Mouse (Mus musculus) fat pad, adult 2 months (tissue): ENCODE results near the gene Bbof1.
A peak's percentile ranks its signal among the peaks of the same experiment; 100 is the strongest.

Source experiments
- DNase-seq: peaks from one replicate; pipeline ENCODE4 v3.0.0-alpha.2; 2011; ENCODE audit warnings: low read depth, low spot score; ENCODE audit errors: extremely low read depth

Bbof1 gene

DNA sequence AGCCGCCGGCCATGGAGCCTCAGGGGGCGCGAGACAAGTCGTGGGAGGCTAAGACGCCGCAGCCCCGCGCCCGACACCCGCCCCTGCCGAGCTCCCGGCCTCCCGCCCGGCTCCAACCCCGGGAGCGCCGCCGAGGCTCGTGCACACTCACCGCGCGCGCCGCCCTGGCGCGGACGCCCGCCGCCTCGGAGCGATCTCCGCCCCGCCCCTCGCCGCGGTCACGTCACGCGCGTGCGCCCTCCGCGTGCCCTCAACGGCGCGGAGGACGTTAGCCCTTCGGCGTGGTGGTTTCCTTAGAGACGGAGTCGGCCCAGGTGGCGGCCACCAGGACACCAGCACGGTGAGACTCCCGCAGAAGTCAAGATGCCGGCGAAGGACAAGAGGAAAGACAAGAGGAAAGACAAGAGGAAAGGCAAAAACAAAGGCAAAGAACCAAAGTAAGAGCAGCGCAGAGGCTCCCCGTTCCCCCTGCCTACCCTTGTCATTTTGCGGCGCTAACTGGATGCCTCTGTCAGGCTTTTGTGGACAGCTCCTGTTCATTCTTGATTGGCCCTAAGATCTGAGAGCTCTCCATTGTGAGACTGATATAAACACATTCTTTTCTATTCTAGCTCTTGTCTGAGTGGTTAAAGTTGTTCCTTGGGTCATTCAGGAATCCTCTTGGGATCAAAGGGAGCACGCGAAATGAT is at the start of gene Bbof1, which contains the start of gene Entpd5:
Gene Bbof1, plus strand, starts transcription at position 253 of the 689 bp plus-strand sequence.
Gene Entpd5, minus strand, starts transcription at position 211 of the 689 bp plus-strand sequence.
- DNase-seq: no peak

DNA sequence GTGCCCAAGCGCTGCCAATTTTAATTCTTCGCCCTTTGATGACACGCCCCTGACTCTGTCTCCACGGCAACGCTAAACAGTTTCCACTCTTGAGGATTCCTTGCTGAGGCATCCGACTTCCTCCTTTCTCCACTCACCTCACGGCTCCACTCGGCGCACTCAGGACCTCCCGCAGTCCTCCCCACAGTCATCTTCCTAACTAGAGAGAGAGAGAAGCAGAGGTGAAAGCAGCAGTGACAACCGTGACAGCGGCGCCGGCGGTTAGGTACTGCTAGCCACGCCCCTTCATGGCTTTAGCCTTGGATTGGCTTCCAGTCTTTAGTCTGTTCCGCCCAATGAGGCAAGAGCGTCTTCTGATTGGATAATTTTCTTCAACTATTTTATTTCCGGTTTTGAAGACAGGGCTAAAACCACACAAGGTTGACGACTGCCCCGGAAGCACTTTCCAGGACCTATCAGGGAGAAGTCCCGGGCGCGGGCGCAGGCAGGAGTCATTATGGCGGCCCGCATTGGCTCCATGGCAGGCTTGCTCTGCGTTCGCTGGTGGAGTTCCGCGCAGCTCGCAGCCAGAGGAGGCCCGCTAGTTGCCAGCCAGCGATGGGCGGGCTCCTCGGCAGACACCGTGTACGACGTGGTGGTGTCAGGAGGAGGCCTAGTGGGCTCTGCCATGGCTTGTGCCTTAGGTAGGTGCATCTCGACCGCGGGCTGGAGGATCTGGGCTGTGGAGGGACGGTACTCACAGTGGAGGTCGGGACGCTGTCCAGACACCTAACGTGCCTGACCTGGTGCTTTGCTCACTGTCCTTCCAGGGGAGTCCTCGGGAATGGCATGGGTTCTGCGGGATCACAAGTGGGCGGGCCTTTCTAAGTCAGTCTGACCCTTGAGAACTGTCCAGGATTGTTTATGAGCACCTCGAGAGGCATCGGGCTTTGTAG is 47.0 kb upstream of the Bbof1 start, which contains the start of the genes Coq6 and Fam161b:
Gene Coq6, plus strand, starts transcription at position 103 of the 935 bp plus-strand sequence.
Gene Fam161b, minus strand, starts transcription at position 279 of the 935 bp plus-strand sequence.
- DNase-seq: peak; percentile 94

- DNase-seq: peak; percentile 72
These were observed 46.0 kb upstream of the Bbof1 start for GRCm38 (mm10) chr12:84362872-84363271.

GRCm38 (mm10) chr12:84364291-84364690 is 44.6 kb upstream of the Bbof1 start:
- DNase-seq: no peak

GRCm38 (mm10) chr12:84365137-84365536 is 43.7 kb upstream of the Bbof1 start:
- peak; percentile 95 for DNase-seq

GRCm38 (mm10) chr12:84366971-84367370 is 41.9 kb upstream of the Bbof1 start:
- DNase-seq: no peak

GRCm38 (mm10) chr12:84371647-84372046 is 37.2 kb upstream of the Bbof1 start:
- DNase-seq: no peak

- no peak for DNase-seq
These were observed 34.9 kb upstream of the Bbof1 start for GRCm38 (mm10) chr12:84373831-84374481.

GRCm38 (mm10) chr12:84382369-84382768 is 26.5 kb upstream of the Bbof1 start:
- no peak for DNase-seq

- DNase-seq: peak; percentile 99
These were observed 24.2 kb upstream of the Bbof1 start for GRCm38 (mm10) chr12:84384644-84385081.

DNA sequence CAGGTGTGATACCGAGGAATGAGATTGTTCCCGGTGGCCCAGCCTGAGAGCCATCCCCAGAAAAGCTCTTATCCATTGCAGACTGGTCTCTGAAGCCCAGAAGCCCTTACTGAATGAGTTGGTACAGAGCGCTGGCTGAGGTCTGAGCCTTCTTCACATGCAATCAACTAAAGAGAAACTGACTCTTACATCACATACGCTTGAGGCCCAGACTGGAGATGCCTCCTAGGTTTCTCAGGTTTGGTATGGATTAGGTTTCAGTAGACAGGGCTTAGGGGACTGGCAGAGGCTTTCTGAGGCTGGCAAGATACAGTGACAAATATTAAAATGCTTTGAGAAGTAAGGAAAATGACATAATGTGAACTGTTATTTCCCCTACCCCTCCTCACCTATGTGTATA is 23.5 kb upstream of the Bbof1 start:
- peak; percentile 97 for DNase-seq

DNA sequence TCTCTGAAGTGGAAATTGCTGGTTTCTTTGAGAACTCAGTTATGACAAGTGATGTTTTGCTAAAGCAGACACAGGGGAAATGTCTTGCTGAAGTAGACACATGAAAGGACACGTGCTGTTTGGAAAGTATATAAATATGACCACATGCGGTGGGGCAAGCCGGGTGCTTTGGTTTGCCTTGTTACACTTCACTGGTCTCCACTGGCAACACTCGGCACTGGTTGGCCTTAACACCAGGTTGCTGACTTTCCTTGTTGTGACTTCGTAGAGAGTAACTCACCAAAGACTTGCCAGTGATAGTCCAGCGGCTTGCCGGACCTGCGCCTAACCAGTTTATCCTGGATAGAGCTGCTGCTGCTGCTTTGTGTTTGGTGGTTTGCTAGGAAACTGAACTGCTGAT is 20.8 kb upstream of the Bbof1 start:
- DNase-seq: no peak

GRCm38 (mm10) chr12:84388774-84389400 is 20.0 kb upstream of the Bbof1 start:
- DNase-seq: no peak

- no peak for DNase-seq
These were observed 18.5 kb upstream of the Bbof1 start for GRCm38 (mm10) chr12:84390336-84390735.

GRCm38 (mm10) chr12:84392681-84393080 is 16.2 kb upstream of the Bbof1 start:
- no peak for DNase-seq

DNA sequence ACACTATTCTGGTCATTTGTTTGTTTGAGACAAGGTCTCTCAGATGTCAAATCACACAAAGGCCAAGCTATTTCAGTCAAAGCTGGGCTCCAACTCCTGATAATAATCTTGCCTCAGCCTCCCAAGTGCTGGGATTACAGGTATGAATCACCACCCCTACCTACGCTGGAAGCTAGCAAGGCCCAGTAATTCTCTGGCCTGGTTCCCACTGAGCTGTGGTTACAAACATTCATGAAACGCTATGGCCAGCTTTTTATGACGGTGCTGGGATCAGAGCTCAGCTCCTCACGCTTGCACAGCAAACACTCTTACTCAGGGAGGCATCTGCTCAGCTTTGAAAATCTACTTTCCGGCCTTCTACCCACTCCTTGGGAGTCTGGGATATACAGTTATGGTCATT is 15.0 kb upstream of the Bbof1 start:
- DNase-seq: peak; percentile 94

DNA sequence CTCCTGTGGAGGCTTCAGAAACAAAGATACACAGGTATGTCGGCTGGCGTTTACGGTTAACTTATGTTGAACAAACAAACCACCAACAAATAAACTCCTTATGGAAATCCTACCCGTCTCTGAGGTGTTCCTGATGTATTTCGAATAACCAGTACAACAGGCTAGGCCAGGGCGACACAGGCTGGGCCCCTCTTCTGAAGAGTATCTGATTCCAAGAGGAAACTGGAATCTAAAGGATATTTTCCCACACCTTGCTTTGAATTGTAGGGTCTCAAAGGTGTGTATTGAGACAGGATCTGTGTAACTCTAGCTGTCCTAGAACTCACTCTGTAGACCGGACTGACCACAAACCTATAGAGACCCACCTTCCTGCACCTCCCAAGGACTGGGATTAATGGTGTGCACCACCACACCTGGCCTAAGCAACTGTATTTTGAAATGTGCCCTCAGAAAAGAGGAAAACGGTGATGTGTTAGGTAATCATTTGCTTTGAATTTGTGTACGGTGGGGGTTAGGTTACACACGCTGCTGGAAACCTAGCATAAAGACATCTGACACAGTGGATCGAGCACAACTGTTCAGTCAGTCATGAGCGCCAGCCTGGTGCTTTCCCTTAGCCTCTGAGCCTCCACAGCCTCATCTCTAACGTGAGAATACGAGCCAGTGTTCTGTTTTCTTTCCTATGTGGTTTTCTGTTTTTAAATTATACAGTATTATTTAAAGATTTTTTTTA is 11.8 kb upstream of the Bbof1 start:
- DNase-seq: no peak

GRCm38 (mm10) chr12:84397685-84398084 is 11.2 kb upstream of the Bbof1 start:
- no peak for DNase-seq

- DNase-seq: no peak
These were observed 10.2 kb upstream of the Bbof1 start for GRCm38 (mm10) chr12:84398629-84399028.

- peak; percentile 88 for DNase-seq
These were observed 9.7 kb upstream of the Bbof1 start for GRCm38 (mm10) chr12:84399135-84399534.
